Mouse (Mus musculus) kidney, postnatal 25 days (tissue): ENCODE measurements around the gene Coro7.
A peak's percentile ranks its signal among the peaks of the same experiment; 100 is the strongest.
"Not testable (repeated sequence)": the region's sequence is repeated elsewhere in the genome, so short reads cannot be mapped to it uniquely, and the experiment has no call there.

Experiments used
- DNase-seq, 2 experiments: peaks; one replicate each; pipeline ENCODE4 v3.0.0; 2021; ENCODE audit warnings: mixed read lengths in 2 of 2

Coro7 gene

GRCm38 (mm10) chr16:4593971-4594813 lies 85.4 kb downstream of the Coro7 start, which contains the start of gene Glis2:
Gene Glis2, plus strand, starts transcription at chr16:4594713.
- DNase-seq = peak; percentile 75 to 93

- DNase-seq = peak; percentile 87 to 91
Observed at GRCm38 (mm10) chr16:4592909-4593875, 86.4 kb downstream of the Coro7 start.

- no peak for DNase-seq
Observed at GRCm38 (mm10) chr16:4590236-4590635, 89.3 kb downstream of the Coro7 start.

GRCm38 (mm10) chr16:4587516-4588210 lies 91.9 kb downstream of the Coro7 start:
- DNase-seq = peak; percentile 62 to 86

- DNase-seq = peak; percentile 99
Observed at GRCm38 (mm10) chr16:4586531-4587123, 93.0 kb downstream of the Coro7 start.

GRCm38 (mm10) chr16:4585642-4586530 lies 93.7 kb downstream of the Coro7 start:
- DNase-seq = no peak

- no peak for DNase-seq
Observed at GRCm38 (mm10) chr16:4584438-4584837, 95.1 kb downstream of the Coro7 start.

GRCm38 (mm10) chr16:4583807-4584206 lies 95.8 kb downstream of the Coro7 start:
- no peak for DNase-seq

- not testable (repeated sequence) for DNase-seq
Observed at GRCm38 (mm10) chr16:4581179-4581578, 98.4 kb downstream of the Coro7 start.

- DNase-seq = no peak
Observed at GRCm38 (mm10) chr16:4578630-4579029, 100.9 kb downstream of the Coro7 start.

- DNase-seq = no peak
Observed at GRCm38 (mm10) chr16:4576873-4577272, 102.7 kb downstream of the Coro7 start.
